Mouse (Mus musculus) Patski (cell line): ENCODE data around the gene Foxe3. TPM values are rescaled to one million over a fixed set of nuclear protein-coding genes. Genes with fewer than 3 reads are reported as not detected.
A peak's percentile ranks its signal among the peaks of the same experiment; 100 is the strongest.

Experiments
- ATAC-seq: fragments of 100-300 bp; one replicate; pipeline ENCODE4 v1.8.0; 2021
- CTCF ChIA-PET: fragments of 350-600 bp; sonication (Branson Sonifier 250); formaldehyde crosslinking; loops from one replicate; lab custom pipeline; 2022; ENCODE audit warnings: inconsistent platforms; lab: Charles Lee
- POLR2A ChIA-PET: fragments of 350-600 bp; sonication (Branson Sonifier 250); formaldehyde crosslinking; loops from one replicate; lab custom pipeline; 2022; ENCODE audit warnings: antibody characterized with exemption, inconsistent platforms; lab: Charles Lee
- DNase-seq: peaks from one replicate; pipeline ENCODE4 v3.0.0-alpha.2; 2011; ENCODE audit warnings: low read depth, low spot score
- H3K27me3 ChIP-seq: fragments of 371-371 bp; one replicate; pipeline ENCODE4 v1.5.1; 2021
- CTCF ChIP-seq: fragments of 100-300 bp; IDR thresholded peaks from one replicate; pipeline ENCODE4 v1.5.1; 2021
- in situ Hi-C: fragments of 300-500 bp; cut with MboI; formaldehyde crosslinking; loops from 3 replicates; pipeline ENCODE4 v1.11.1; 2018; ENCODE audit warnings: low pct_unique_long_range_greater_than_20kb, mixed read lengths
- polyA plus RNA-seq: library from polyadenylated mRNA; unstranded; gene quantifications from one replicate; pipeline ENCODE4 v1.2.3, GENCODE M21; 2021

Foxe3 gene
- polyA plus RNA-seq, 1 experiment from 2014 or later: not detected

- ATAC-seq (no peak), DNase-seq (no peak)
- in situ Hi-C loops: loop anchor here (25.0 kb wide), 1 partner anchor 613 kb away; no protein-coding TSS in a partner anchor
- POLR2A ChIA-PET: no interaction called here
- no peak for TF ChIP-seq CTCF
- peaks cover 6% of the 10 kb centered on the region for H3K27me3 ChIP-seq
- CTCF ChIA-PET: no interaction called here
These were observed 569 bp downstream of the Foxe3 start for GRCm38 (mm10) chr4:114924971-114925916.

- H3K27me3 ChIP-seq: no peaks in the 10 kb centered on the region
- in situ Hi-C loops: loop anchor here (10.0 kb wide), 1 partner anchor 252 kb away; no protein-coding TSS in a partner anchor
- DNase-seq (peak; percentile 31), ATAC-seq (no peak)
- ChIA-PET POLR2A (no interaction called here), CTCF (interaction anchor here (1.1 to 1.8 kb wide), 3 partner anchors 17 to 30 kb away, joined by 3 to 9 read pairs (median 3); no protein-coding TSS in a partner anchor)
- TF ChIP-seq CTCF: no peak
These were observed 8.7 kb downstream of the Foxe3 start for GRCm38 (mm10) chr4:114917091-114917490.

GRCm38 (mm10) chr4:114916056-114916455 lies 9.8 kb downstream of the Foxe3 start:
- in situ Hi-C loops: loop anchor here (10.0 kb wide), 1 partner anchor 251 kb away; no protein-coding TSS in a partner anchor
- no peak for DNase-seq
- no peak for TF ChIP-seq CTCF
- CTCF ChIA-PET: interaction anchor here (1.7 to 2.1 kb wide), 2 partner anchors 16 to 31 kb away, joined by 3 to 6 read pairs; no protein-coding TSS in a partner anchor
- POLR2A ChIA-PET: interaction anchor here (0.7 kb wide), 1 partner anchor 18 kb away, joined by 3 read pairs; no protein-coding TSS in a partner anchor
- no peaks in the 10 kb centered on the region for H3K27me3 ChIP-seq
- ATAC-seq: no peak

- H3K27me3 ChIP-seq: no peaks in the 10 kb centered on the region
- DNase-seq (no peak), ATAC-seq (no peak)
- CTCF ChIA-PET: no interaction called here
- in situ Hi-C loops: loop anchor here (5.0 to 10.0 kb wide), 2 partner anchors 34 to 249 kb away; no protein-coding TSS in a partner anchor
- no peak for TF ChIP-seq CTCF
- POLR2A ChIA-PET: interaction anchor here (1.1 kb wide), 1 partner anchor 22 kb away, joined by 4 read pairs; no protein-coding TSS in a partner anchor
These were observed 12.2 kb downstream of the Foxe3 start for GRCm38 (mm10) chr4:114913594-114913962.

- in situ Hi-C loops: loop anchor here (5.0 to 10.0 kb wide), 2 partner anchors 34 to 248 kb away; no protein-coding TSS in a partner anchor
- no peak for ATAC-seq
- no peaks in the 10 kb centered on the region for H3K27me3 ChIP-seq
- POLR2A ChIA-PET: no interaction called here
- no peak for TF ChIP-seq CTCF
- DNase-seq: no peak
- CTCF ChIA-PET: interaction anchor here (1.4 kb wide), 1 partner anchor 34 kb away, joined by 4 read pairs; no protein-coding TSS in a partner anchor
These were observed 12.9 kb downstream of the Foxe3 start for GRCm38 (mm10) chr4:114912705-114913593.

- no peaks in the 10 kb centered on the region for H3K27me3 ChIP-seq
- no peak for TF ChIP-seq CTCF
- in situ Hi-C loops: loop anchor here (5.0 to 10.0 kb wide), 2 partner anchors 37 to 245 kb away; no protein-coding TSS in a partner anchor
- CTCF ChIA-PET: interaction anchor here (0.7 to 1.7 kb wide), 12 partner anchors 9 to 252 kb away, joined by 3 to 8 read pairs (median 4); no protein-coding TSS in a partner anchor
- ATAC-seq (no peak), DNase-seq (no peak)
- POLR2A ChIA-PET: no interaction called here
These were observed 16.0 kb downstream of the Foxe3 start for GRCm38 (mm10) chr4:114909602-114910484.

- no peaks in the 10 kb centered on the region for H3K27me3 ChIP-seq
- CTCF ChIA-PET: interaction anchor here (0.7 to 1.7 kb wide), 10 partner anchors 10 to 251 kb away, joined by 3 to 8 read pairs (median 4); no protein-coding TSS in a partner anchor
- in situ Hi-C loops: no loop called here
- no peak for TF ChIP-seq CTCF
- peak; percentile 90 for ATAC-seq
- DNase-seq: peak; percentile 50
- POLR2A ChIA-PET: no interaction called here
These were observed 16.8 kb downstream of the Foxe3 start, which contains the start of gene Foxd2 for GRCm38 (mm10) chr4:114908829-114909601. Gene Foxd2, minus strand, starts transcription at chr4:114908873.
